Mouse (Mus musculus) midbrain, embryonic 12.5 days (tissue): ENCODE results near the gene Sbno1. TPM values are rescaled to one million over a fixed set of nuclear protein-coding genes. Genes with fewer than 3 reads are reported as not detected.

Experiments
- ATAC-seq: fragments of 200-750 bp; cut with Nextera tagmentation; 2 replicates; pipeline ENCODE4 v1.8.0; 2017; ENCODE audit warnings: low read depth, moderate TSS enrichment, moderate library complexity; ENCODE audit not compliant: low FRiP score
- H3K27ac ChIP-seq: fragments of 300-500 bp; sonication (generic); replicated peaks from 2 replicates; pipeline ENCODE4 v1.5.1; 2016; ENCODE audit warnings: mild to moderate bottlenecking
- H3K27me3 ChIP-seq: fragments of 300-500 bp; sonication (generic); 2 replicates; pipeline ENCODE4 v1.6.1; 2016; ENCODE audit warnings: mild to moderate bottlenecking
- H3K36me3 ChIP-seq: fragments of 300-500 bp; sonication (generic); 2 replicates; pipeline ENCODE4 v1.6.1; 2016
- H3K4me1 ChIP-seq: fragments of 300-500 bp; sonication (generic); 2 replicates; pipeline ENCODE4 v1.6.1; 2016
- H3K4me2 ChIP-seq: fragments of 300-500 bp; sonication (generic); replicated peaks from 2 replicates; pipeline ENCODE4 v1.6.1; 2016; ENCODE audit warnings: mild to moderate bottlenecking, moderate library complexity
- H3K4me3 ChIP-seq: fragments of 300-500 bp; sonication (generic); 2 replicates; pipeline ENCODE4 v1.5.1; 2016; ENCODE audit warnings: mild to moderate bottlenecking
- H3K9ac ChIP-seq: fragments of 300-500 bp; sonication (generic); replicated peaks from 2 replicates; pipeline ENCODE4 v1.6.1; 2016; ENCODE audit warnings: mild to moderate bottlenecking, moderate library complexity
- H3K9me3 ChIP-seq: fragments of 300-500 bp; sonication (generic); 2 replicates; pipeline ENCODE4 v1.6.1; 2016; ENCODE audit warnings: mild to moderate bottlenecking
- WGBS: fragments of 180-500 bp; shearing (Covaris S2); methylation state at CpG from one replicate; pipeline ENCODE4 v1.1.7; 2016; 5-methylcytosine and 5-hydroxymethylcytosine counted together
- polyA plus RNA-seq: library from polyadenylated mRNA; unstranded; fragments of >200 nt; fragmentation: Nextera tagmentation; extraction: Ambion mirVana; gene quantifications from 2 replicates; pipeline ENCODE4 v1.2.1, GENCODE M21; 2016

Gene Sbno1
- polyA plus RNA-seq, 1 experiment from 2014 or later, result 110 TPM

GRCm38 (mm10) chr5:124453339-124454081 lies 27.7 kb upstream of the Sbno1 start:
- peak overlapping the region; percentile 22; the same call in 1 of the 2 replicates for H3K27ac ChIP-seq

GRCm38 (mm10) chr5:124452494-124453228 lies 26.9 kb upstream of the Sbno1 start:
- Histone ChIP-seq H3K4me1 (0 out of 2 replicates have a peak, but pooled peaks cover 8% of the 10 kb centered on the region), H3K4me2 (no peak overlapping the region), H3K9me3 (no peaks in the 10 kb centered on the region), H3K9ac (0 out of 2 replicates have a peak overlapping the region, but pooled peaks have one; percentile 34), H3K27me3 (no peaks in the 10 kb centered on the region), H3K36me3 (peaks cover 93% of the 10 kb centered on the region), H3K4me3 (no peak overlapping the region), H3K27ac (no peak overlapping the region; the same call in 1 of the 2 replicates)
- no peak for ATAC-seq
- 86% methylated on average over 15 of the region's 15 CpGs for WGBS

More at GRCm38 (mm10) chr5:124453339-124454081, 27.7 kb upstream of the Sbno1 start:
- no peak overlapping the region for H3K4me2 ChIP-seq
- H3K4me3 ChIP-seq, result no peak overlapping the region
- 87% methylated on average over 13 of the region's 13 CpGs for WGBS
- H3K9me3 ChIP-seq, result no peaks in the 10 kb centered on the region
- no peak for ATAC-seq
- H3K9ac ChIP-seq, result no peak overlapping the region
- 0 out of 2 replicates have a peak, but pooled peaks cover 7% of the 10 kb centered on the region for H3K4me1 ChIP-seq
- no peaks in the 10 kb centered on the region for H3K27me3 ChIP-seq
- peaks cover 92% of the 10 kb centered on the region for H3K36me3 ChIP-seq

- Histone ChIP-seq H3K4me2 (no peak overlapping the region), H3K36me3 (peaks cover 83% of the 10 kb centered on the region), H3K4me1 (peaks cover 22% of the 10 kb centered on the region), H3K27ac (no peak overlapping the region), H3K9me3 (no peaks in the 10 kb centered on the region), H3K9ac (no peak overlapping the region), H3K4me3 (no peak overlapping the region), H3K27me3 (no peaks in the 10 kb centered on the region)
- WGBS, result 92% methylated on average over 16 of the region's 16 CpGs
- no peak for ATAC-seq
Measured at GRCm38 (mm10) chr5:124450641-124451340, 25.0 kb upstream of the Sbno1 start.

- peaks cover 76% of the 10 kb centered on the region for H3K36me3 ChIP-seq
- WGBS, result 86% methylated on average over 7 of the region's 7 CpGs
- ATAC-seq, result no peak
- no peak overlapping the region for H3K27ac ChIP-seq
- H3K9me3 ChIP-seq, result no peaks in the 10 kb centered on the region
- peaks cover 22% of the 10 kb centered on the region for H3K4me1 ChIP-seq
- H3K27me3 ChIP-seq, result no peaks in the 10 kb centered on the region
- H3K4me2 ChIP-seq, result no peak overlapping the region
- H3K4me3 ChIP-seq, result no peak overlapping the region
- no peak overlapping the region for H3K9ac ChIP-seq
Measured at GRCm38 (mm10) chr5:124450051-124450450, 24.2 kb upstream of the Sbno1 start.

GRCm38 (mm10) chr5:124449494-124449893 lies 23.7 kb upstream of the Sbno1 start:
- H3K9me3 ChIP-seq, result no peaks in the 10 kb centered on the region
- H3K27me3 ChIP-seq, result no peaks in the 10 kb centered on the region
- no peak overlapping the region for H3K4me2 ChIP-seq
- peaks cover 70% of the 10 kb centered on the region for H3K36me3 ChIP-seq
- WGBS, result 71% methylated on average over 6 of the region's 6 CpGs
- H3K4me3 ChIP-seq, result no peak overlapping the region
- ATAC-seq, result no peak
- peaks cover 27% of the 10 kb centered on the region for H3K4me1 ChIP-seq
- H3K27ac ChIP-seq, result no peak overlapping the region
- no peak overlapping the region for H3K9ac ChIP-seq

- H3K9me3 ChIP-seq, result no peaks in the 10 kb centered on the region
- peak overlapping the region; percentile 81 for H3K27ac ChIP-seq
- H3K4me2 ChIP-seq, result peak overlapping the region; percentile 87
- no peaks in the 10 kb centered on the region for H3K27me3 ChIP-seq
- peak overlapping the region; percentile 97 for H3K4me3 ChIP-seq
- H3K9ac ChIP-seq, result peak overlapping the region; percentile 93
- peaks cover 28% of the 10 kb centered on the region for H3K4me1 ChIP-seq
- peaks cover 43% of the 10 kb centered on the region for H3K36me3 ChIP-seq
- 2% methylated on average over 15 of the region's 15 CpGs for WGBS
- ATAC-seq, result peak; percentile 39; the same call in 1 of the 2 replicates
Measured at GRCm38 (mm10) chr5:124446301-124446881, 20.6 kb upstream of the Sbno1 start.

GRCm38 (mm10) chr5:124445621-124446293 lies 20.0 kb upstream of the Sbno1 start:
- H3K27ac ChIP-seq, result peak overlapping the region; percentile 81
- no peaks in the 10 kb centered on the region for H3K9me3 ChIP-seq
- H3K4me2 ChIP-seq, result peak overlapping the region; percentile 87
- peaks cover 37% of the 10 kb centered on the region for H3K36me3 ChIP-seq
- WGBS, result under 1% methylated on average over 38 of the region's 77 CpGs
- ATAC-seq, result peak; percentile 61
- H3K4me1 ChIP-seq, result peaks cover 30% of the 10 kb centered on the region
- peak overlapping the region; percentile 97 for H3K4me3 ChIP-seq
- no peaks in the 10 kb centered on the region for H3K27me3 ChIP-seq
- peak overlapping the region; percentile 93 for H3K9ac ChIP-seq

- ATAC-seq, result peak; percentile 92
- H3K9me3 ChIP-seq, result no peaks in the 10 kb centered on the region
- H3K27me3 ChIP-seq, result no peaks in the 10 kb centered on the region
- peak overlapping the region; percentile 93 for H3K9ac ChIP-seq
- peaks cover 38% of the 10 kb centered on the region for H3K4me1 ChIP-seq
- H3K27ac ChIP-seq, result peak overlapping the region; percentile 81
- peak overlapping the region; percentile 87 for H3K4me2 ChIP-seq
- 11% methylated on average over 34 of the region's 66 CpGs for WGBS
- H3K36me3 ChIP-seq, result peaks cover 28% of the 10 kb centered on the region
- H3K4me3 ChIP-seq, result peak overlapping the region; percentile 97
Measured at GRCm38 (mm10) chr5:124444661-124445561, 19.1 kb upstream of the Sbno1 start.

- Histone ChIP-seq H3K9me3 (no peaks in the 10 kb centered on the region), H3K27me3 (no peaks in the 10 kb centered on the region), H3K4me3 (no peak overlapping the region), H3K4me2 (peak overlapping the region; percentile 87; the same call in 1 of the 2 replicates), H3K4me1 (peaks cover 35% of the 10 kb centered on the region), H3K36me3 (peaks cover 22% of the 10 kb centered on the region), H3K27ac (no peak overlapping the region), H3K9ac (no peak overlapping the region)
- ATAC-seq, result no peak
- WGBS, result 70% methylated on average over 3 of the region's 3 CpGs
Measured at GRCm38 (mm10) chr5:124444208-124444607, 18.4 kb upstream of the Sbno1 start.

GRCm38 (mm10) chr5:124442628-124443027 lies 16.8 kb upstream of the Sbno1 start:
- Histone ChIP-seq H3K4me3 (no peak overlapping the region), H3K27me3 (no peaks in the 10 kb centered on the region), H3K9ac (no peak overlapping the region), H3K9me3 (no peaks in the 10 kb centered on the region), H3K4me2 (no peak overlapping the region), H3K36me3 (peaks cover 9% of the 10 kb centered on the region), H3K4me1 (peaks cover 36% of the 10 kb centered on the region), H3K27ac (no peak overlapping the region)
- 88% methylated on average over 2 of the region's 2 CpGs for WGBS
- no peak for ATAC-seq
